Mouse (Mus musculus): ENCODE data around the gene Prkd2.

Gene Prkd2

GRCm38 (mm10) chr7:16916342-16917265, 73.9 kb downstream of the Prkd2 start:
- no peak for DNase-seq (ENCODE audit: extremely low read depth, low read depth)

DNA sequence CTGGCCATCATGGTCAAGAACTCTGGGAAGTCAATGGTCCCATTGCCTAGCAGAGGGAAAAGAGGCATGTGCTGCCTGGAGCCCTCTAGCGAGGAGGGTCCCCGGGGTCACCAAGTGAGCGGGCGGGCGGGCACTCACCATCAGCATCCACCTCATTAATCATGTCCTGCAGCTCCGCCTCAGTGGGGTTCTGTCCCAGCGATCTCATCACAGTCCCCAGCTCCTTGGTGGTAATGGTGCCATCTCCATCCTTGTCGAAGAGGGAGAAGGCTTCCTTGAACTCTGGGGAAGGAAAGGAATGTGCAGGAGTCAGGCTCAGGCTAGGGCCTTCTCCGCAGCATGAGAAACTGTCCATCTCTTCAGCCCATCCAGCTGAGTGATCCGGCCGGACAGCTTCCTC, 74.7 kb downstream of the Prkd2 start:
- no peak for DNase-seq (ENCODE audit: extremely low read depth, low read depth)

DNA sequence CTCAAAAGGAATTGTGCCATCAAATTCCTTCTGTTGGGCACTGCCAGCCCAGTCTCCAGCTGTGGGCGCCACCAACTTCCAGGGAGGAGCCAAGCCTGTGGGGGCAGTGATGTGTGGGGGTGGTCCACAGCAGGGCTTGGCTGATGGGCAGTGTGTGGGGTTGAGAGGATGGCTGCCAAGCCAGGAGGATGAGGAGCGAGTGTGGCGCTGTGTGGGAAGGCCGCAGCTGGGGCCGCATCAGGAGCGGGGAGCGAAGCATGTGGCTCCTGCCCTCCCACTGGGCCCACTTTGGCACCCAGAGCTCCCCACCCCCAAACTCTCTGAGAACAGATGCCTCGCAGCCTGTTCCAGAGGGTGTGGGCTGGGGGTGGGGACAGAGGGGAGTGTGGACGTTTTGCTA, 75.3 kb downstream of the Prkd2 start:
- DNase-seq (ENCODE audit: extremely low read depth, low read depth): no peak

- DNase-seq (ENCODE audit: extremely low read depth, low read depth): no peak
These were observed 76.0 kb downstream of the Prkd2 start for GRCm38 (mm10) chr7:16918670-16919069.

DNA sequence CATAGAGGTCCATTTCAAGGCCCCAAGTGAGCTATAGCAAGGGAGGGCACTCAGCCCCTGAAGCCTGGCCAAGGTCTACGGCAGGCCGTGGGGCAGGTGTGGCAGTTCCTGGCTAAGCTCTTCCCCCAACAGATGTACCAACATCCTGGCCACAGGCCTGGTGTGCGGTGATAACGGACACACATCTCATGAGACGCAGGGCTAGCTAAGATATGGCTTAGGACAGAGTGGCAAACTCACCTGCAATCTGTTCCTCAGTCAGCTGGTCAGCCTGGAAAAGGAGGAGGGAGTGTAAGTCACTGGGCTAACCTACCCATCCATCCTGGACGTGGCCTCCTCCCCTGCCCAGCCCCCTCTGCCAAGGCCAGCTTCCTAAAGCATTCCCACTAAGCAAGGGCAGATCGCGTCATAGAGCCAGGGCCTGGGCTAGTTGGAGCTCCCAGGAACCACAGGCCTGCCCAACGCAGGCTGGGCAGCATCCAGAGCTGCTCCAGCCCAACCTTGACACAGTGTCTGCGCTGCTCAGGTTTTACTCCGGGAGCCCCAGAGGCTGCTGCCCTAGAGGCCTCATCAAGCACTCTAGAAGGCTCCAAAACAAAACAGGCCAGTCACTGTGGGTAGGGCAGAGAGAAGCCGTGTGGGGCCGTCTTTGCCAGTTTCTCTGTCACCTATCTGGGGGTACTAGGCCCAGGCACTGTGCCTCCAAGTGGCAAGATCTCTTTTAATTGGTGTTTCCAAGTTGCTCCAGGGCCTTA, 76.9 kb downstream of the Prkd2 start:
- no peak for DNase-seq (ENCODE audit: extremely low read depth, low read depth)
